Mouse (Mus musculus): ENCODE measurements around the gene Manba. TPM values are rescaled to one million over a fixed set of nuclear protein-coding genes. Genes with fewer than 3 reads are reported as not detected.
A peak's percentile ranks its signal among the peaks of the same experiment; 100 is the strongest.

The Manba gene
- polyA plus RNA-seq, 1 experiment from 2014 or later: 10.2 TPM

DNA sequence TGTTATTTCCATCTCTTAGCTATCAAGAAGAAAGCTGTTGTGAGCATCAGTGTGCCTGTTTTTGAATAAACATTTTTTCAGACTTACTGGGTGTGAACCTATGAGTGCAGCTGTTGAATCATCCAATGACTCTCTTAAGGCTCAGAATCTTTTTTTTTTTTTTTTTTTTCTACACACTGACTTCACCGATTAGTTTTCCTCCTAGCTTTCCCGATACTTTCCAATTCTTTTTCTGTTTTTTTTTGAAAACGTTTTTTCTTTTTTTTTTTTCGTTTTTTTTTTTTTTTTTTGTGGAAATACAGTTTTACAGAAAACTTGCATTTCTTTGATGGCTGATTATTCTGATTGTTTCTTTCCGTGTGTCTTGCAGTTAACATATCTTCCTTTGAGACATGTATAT lies 67.5 kb downstream of the Manba start:
- Histone ChIP-seq H3K9me3 (ENCODE audit: low read depth, low read length) (no peaks in the 10 kb centered on the region), H3K4me3 (ENCODE audit: low read depth, low read length) (no peak overlapping the region), H3K4me1 (ENCODE audit: insufficient read depth) (no peaks in the 10 kb centered on the region), H3K9ac (no peak overlapping the region), H3K36me3 (ENCODE audit: insufficient read depth) (no peaks in the 10 kb centered on the region), H3K27me3 (ENCODE audit: insufficient read depth, low read length) (no peaks in the 10 kb centered on the region), H3K27ac (ENCODE audit: low read depth) (no peak overlapping the region), H3K4me2 (no peak overlapping the region)
- DNase-seq (no peak), ATAC-seq (ENCODE audit: insufficient read depth) (no peak)
- 75% methylated on average over 5 of the region's 5 CpGs for WGBS
- TF ChIP-seq CTCF (IDR thresholded peaks at IDR 0.05; ENCODE audit: low read depth): no peak

DNA sequence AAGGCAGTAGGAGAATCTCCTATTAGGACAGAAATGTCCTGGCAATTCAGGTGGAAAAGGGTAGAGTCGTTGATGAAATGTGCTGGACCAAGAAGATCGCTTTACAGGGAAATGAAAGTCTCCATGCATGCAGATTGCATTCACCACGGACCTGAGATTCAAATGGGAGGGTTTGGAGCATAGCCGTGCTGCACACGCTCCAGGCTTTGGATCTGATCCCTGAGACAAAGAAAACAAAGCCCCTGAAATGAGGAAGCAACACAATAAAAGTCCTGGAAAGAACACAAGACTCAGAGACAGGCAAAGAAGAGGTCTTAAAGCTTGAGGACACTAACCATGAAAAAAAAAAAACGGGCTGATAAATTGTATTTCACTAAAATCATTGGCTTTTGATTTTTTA lies 69.8 kb downstream of the Manba start:
- ATAC-seq (ENCODE audit: insufficient read depth): no peak

DNA sequence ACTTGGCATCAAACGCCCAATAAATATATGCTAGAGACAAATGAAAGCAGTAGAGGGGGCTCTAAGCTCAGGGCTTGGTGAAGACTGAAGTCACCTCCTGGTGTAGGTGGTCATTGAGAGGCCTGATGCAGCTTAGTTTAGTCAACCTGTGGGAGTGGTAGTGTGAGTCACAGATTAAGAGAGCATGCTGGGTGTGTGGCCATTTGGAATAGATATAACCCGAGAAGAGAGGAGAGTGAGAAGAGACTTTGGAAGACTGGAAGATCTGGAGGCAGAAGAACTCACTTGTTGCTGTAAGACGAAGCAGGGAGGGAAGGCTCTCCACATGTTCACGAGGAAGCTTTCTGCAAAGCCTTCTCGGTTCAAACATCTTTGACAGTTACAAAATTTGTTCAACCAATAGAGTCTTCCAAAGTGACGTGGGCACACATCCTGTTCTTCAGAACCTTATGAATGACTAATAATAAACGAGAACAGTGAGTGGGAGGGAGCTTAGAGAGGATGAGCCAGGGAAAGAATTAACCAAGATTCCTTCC lies 70.7 kb downstream of the Manba start:
- Histone ChIP-seq H3K27ac (ENCODE audit: low read depth) (no peak overlapping the region), H3K4me2 (no peak overlapping the region), H3K36me3 (ENCODE audit: insufficient read depth) (no peaks in the 10 kb centered on the region), H3K27me3 (ENCODE audit: insufficient read depth, low read length) (no peaks in the 10 kb centered on the region), H3K4me1 (ENCODE audit: insufficient read depth) (no peaks in the 10 kb centered on the region), H3K9ac (no peak overlapping the region), H3K4me3 (ENCODE audit: low read depth, low read length) (no peak overlapping the region), H3K9me3 (ENCODE audit: low read depth, low read length) (no peaks in the 10 kb centered on the region)
- no peak for DNase-seq
- no peak for ATAC-seq (ENCODE audit: insufficient read depth)
- 55% methylated on average over 7 of the region's 7 CpGs for WGBS
- no peak for TF ChIP-seq CTCF (IDR thresholded peaks at IDR 0.05; ENCODE audit: low read depth)

More for the DNA sequence above, 69.8 kb downstream of the Manba start:
- Histone ChIP-seq H3K4me1 (ENCODE audit: insufficient read depth) (no peaks in the 10 kb centered on the region), H3K4me2 (no peak overlapping the region), H3K27ac (ENCODE audit: low read depth) (no peak overlapping the region), H3K36me3 (ENCODE audit: insufficient read depth) (no peaks in the 10 kb centered on the region), H3K4me3 (ENCODE audit: low read depth, low read length) (no peak overlapping the region), H3K27me3 (ENCODE audit: insufficient read depth, low read length) (no peaks in the 10 kb centered on the region), H3K9ac (no peak overlapping the region), H3K9me3 (ENCODE audit: low read depth, low read length) (no peaks in the 10 kb centered on the region)
- TF ChIP-seq CTCF (IDR thresholded peaks at IDR 0.05; ENCODE audit: low read depth): no peak
- WGBS: 78% methylated on average over 6 of the region's 6 CpGs
- no peak for DNase-seq

DNA sequence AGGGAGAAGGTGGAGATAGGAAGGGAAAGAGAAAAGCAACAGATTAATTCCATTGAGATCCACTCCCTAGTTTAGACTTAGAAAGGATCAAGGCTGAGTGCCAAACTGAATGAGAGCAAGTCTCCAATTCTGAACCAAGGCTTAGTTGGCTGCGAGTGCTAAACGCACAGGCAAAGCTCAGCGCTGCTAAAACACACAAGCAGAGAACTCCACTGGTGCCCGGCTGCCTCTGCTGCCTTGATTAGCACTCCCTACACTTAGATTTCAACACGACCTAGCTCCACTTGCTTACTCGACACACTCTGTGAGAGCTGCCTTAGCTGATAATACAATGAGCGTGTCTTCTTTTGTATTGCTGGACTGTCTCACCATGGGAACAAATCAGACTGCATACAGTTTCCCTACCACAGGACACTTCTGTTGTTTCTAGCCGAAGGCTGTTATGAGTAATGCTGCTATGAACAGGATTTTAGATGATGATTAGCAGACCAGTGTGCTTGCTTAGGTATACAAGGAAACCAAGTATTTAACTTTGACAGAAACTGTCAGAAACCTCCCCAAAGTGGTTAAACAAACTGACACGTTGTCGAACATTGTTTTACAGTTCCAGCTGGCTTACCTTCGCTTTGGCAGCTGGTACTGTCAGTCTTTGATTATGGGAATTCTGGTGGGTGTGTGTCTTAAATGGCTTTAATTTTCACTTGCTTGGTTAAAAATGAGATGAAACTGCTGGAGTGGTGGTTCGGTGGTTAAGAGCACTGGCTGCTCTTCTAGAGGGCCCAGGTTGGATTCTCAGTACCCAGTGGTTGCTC lies 71.6 kb downstream of the Manba start:
- H3K27ac ChIP-seq (ENCODE audit: low read depth): no peak overlapping the region
- H3K27me3 ChIP-seq (ENCODE audit: insufficient read depth, low read length): no peaks in the 10 kb centered on the region
- H3K36me3 ChIP-seq (ENCODE audit: insufficient read depth): no peaks in the 10 kb centered on the region
- no peaks in the 10 kb centered on the region for H3K9me3 ChIP-seq (ENCODE audit: low read depth, low read length)
- no peak overlapping the region for H3K4me3 ChIP-seq (ENCODE audit: low read depth, low read length)
- TF ChIP-seq CTCF (IDR thresholded peaks at IDR 0.05; ENCODE audit: low read depth): no peak
- no peak for ATAC-seq (ENCODE audit: insufficient read depth)
- no peak for DNase-seq
- H3K4me1 ChIP-seq (ENCODE audit: insufficient read depth): no peaks in the 10 kb centered on the region
- no peak overlapping the region for H3K9ac ChIP-seq
- no peak overlapping the region for H3K4me2 ChIP-seq
- WGBS: 75% methylated on average over 12 of the region's 12 CpGs

DNA sequence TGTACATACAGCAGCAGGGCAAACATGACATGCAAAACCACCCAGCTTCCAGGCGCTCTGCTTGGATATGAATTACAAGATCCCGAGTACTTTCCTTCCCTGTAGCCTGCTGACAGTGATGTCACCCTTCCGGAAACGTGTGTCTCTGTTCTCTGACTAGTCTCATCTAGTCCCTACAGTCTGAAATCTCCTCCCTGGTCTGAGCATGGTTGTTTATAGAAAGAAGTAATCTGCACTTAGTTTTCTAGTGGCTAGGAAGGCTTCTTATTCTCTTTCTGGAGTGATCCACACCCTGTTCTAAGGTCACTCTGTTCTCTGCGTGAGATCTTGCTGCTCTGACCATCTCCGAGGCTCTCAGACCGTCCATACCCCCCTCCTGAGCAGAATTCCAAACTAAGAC lies 76.6 kb downstream of the Manba start:
- 80% methylated on average over 7 of the region's 7 CpGs for WGBS
- ATAC-seq (ENCODE audit: insufficient read depth) (no peak), DNase-seq (no peak)
- Histone ChIP-seq H3K36me3 (ENCODE audit: insufficient read depth) (no peaks in the 10 kb centered on the region), H3K4me2 (no peak overlapping the region), H3K27ac (ENCODE audit: low read depth) (no peak overlapping the region), H3K4me1 (ENCODE audit: insufficient read depth) (no peaks in the 10 kb centered on the region), H3K27me3 (ENCODE audit: insufficient read depth, low read length) (no peaks in the 10 kb centered on the region), H3K9me3 (ENCODE audit: low read depth, low read length) (no peaks in the 10 kb centered on the region), H3K4me3 (ENCODE audit: low read depth, low read length) (no peak overlapping the region), H3K9ac (no peak overlapping the region)
- no peak for TF ChIP-seq CTCF (IDR thresholded peaks at IDR 0.05; ENCODE audit: low read depth)

DNA sequence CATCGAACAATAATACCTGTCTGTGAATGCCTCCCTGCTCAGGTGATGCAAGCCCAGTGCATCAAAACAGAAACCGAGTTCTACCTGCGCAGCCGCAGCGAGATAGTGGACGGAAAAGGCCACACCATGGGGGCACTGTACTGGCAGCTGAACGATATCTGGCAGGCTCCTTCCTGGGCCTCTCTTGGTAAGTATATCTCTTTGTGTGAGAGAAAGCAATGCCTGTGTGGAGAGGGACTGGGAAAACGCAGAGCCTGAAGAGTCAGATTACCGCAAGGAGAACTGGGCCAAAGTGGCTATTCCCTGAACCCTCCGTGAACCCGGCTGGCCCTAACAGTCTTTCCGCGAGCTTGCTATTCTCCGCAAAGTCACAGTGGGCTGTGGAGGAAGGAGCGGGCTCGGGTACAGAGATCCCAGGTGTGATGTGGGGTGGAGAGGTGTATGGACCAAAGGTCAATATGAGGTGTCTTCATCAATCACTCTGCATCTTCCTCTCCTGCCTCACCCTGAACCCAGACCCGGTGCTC lies 77.8 kb downstream of the Manba start:
- 67% methylated on average over 17 of the region's 17 CpGs for WGBS
- Histone ChIP-seq H3K9me3 (ENCODE audit: low read depth, low read length) (no peaks in the 10 kb centered on the region), H3K4me1 (ENCODE audit: insufficient read depth) (no peaks in the 10 kb centered on the region), H3K9ac (no peak overlapping the region), H3K4me2 (no peak overlapping the region), H3K4me3 (ENCODE audit: low read depth, low read length) (no peak overlapping the region), H3K27ac (ENCODE audit: low read depth) (no peak overlapping the region), H3K36me3 (ENCODE audit: insufficient read depth) (no peaks in the 10 kb centered on the region), H3K27me3 (ENCODE audit: insufficient read depth, low read length) (no peaks in the 10 kb centered on the region)
- ATAC-seq (ENCODE audit: insufficient read depth): peak; percentile 17; the same call in 1 of the 2 replicates
- no peak for DNase-seq
- no peak for TF ChIP-seq CTCF (IDR thresholded peaks at IDR 0.05; ENCODE audit: low read depth)

DNA sequence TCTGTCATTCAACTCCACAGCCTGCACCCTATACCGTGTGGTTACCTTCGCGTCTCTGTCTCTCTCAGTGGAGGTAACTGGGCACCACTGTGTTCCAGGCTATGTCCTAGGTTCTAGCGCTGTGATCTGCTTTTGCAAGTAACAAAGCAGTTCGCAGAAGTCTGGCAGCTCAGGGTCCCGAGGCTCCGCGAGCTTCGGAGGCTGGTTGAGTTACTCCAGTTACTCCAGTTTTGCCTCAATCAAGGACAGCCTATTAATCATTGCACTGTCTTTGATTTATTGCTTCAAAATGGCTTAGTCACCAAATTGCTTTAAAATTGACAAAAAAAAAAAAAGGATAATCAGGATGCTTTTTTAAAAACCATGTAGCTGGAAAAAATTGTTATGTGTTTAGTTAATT lies 79.3 kb downstream of the Manba start:
- no peak overlapping the region for H3K4me2 ChIP-seq
- H3K9ac ChIP-seq: no peak overlapping the region
- WGBS: 83% methylated on average over 9 of the region's 9 CpGs
- no peaks in the 10 kb centered on the region for H3K36me3 ChIP-seq (ENCODE audit: insufficient read depth)
- no peaks in the 10 kb centered on the region for H3K9me3 ChIP-seq (ENCODE audit: low read depth, low read length)
- no peaks in the 10 kb centered on the region for H3K4me1 ChIP-seq (ENCODE audit: insufficient read depth)
- no peak overlapping the region for H3K27ac ChIP-seq (ENCODE audit: low read depth)
- no peak for TF ChIP-seq CTCF (IDR thresholded peaks at IDR 0.05; ENCODE audit: low read depth)
- DNase-seq (no peak), ATAC-seq (ENCODE audit: insufficient read depth) (no peak)
- no peaks in the 10 kb centered on the region for H3K27me3 ChIP-seq (ENCODE audit: insufficient read depth, low read length)
- no peak overlapping the region for H3K4me3 ChIP-seq (ENCODE audit: low read depth, low read length)

All from lung, embryonic 14.5 days (tissue).